Mouse (Mus musculus) kidney, embryonic 14.5 days (tissue): ENCODE measurements around the gene Birc2. TPM values are rescaled to one million over a fixed set of nuclear protein-coding genes. Genes with fewer than 3 reads are reported as not detected.

ENCODE experiments used
- ATAC-seq: fragments of 200-750 bp; cut with Nextera tagmentation; 2 replicates; pipeline ENCODE4 v1.8.0; 2017; ENCODE audit warnings: moderate number of reproducible peaks, mild to moderate bottlenecking, moderate TSS enrichment, moderate library complexity; ENCODE audit not compliant: low FRiP score, low TSS enrichment
- H3K27ac ChIP-seq: fragments of 300-500 bp; sonication (generic); 2 replicates; pipeline ENCODE4 v1.5.1; 2014; ENCODE audit warnings: low read depth, mild to moderate bottlenecking, low read length, moderate library complexity, mixed read lengths
- H3K27me3 ChIP-seq: fragments of 300-500 bp; sonication (generic); 2 replicates; pipeline ENCODE4 v1.6.1; 2014; ENCODE audit warnings: mild to moderate bottlenecking, low read length; ENCODE audit not compliant: control insufficient read depth, insufficient read depth
- H3K36me3 ChIP-seq: fragments of 300-500 bp; sonication (generic); 2 replicates; pipeline ENCODE4 v1.6.1; 2014; ENCODE audit warnings: low read length, mixed read lengths; ENCODE audit not compliant: control insufficient read depth, insufficient read depth
- H3K4me1 ChIP-seq: fragments of 300-500 bp; sonication (generic); 2 replicates; pipeline ENCODE4 v1.6.1; 2014; ENCODE audit warnings: low read length, mixed read lengths; ENCODE audit not compliant: control insufficient read depth, insufficient read depth
- H3K4me2 ChIP-seq: fragments of 300-500 bp; sonication (generic); replicated peaks from 2 replicates; pipeline ENCODE4 v1.6.1; 2014; ENCODE audit warnings: low read depth, mild to moderate bottlenecking, low read length
- H3K4me3 ChIP-seq: fragments of 300-500 bp; sonication (generic); 2 replicates; pipeline ENCODE4 v1.5.1; 2014; ENCODE audit warnings: mild to moderate bottlenecking, low read length
- H3K9ac ChIP-seq: fragments of 300-500 bp; sonication (generic); 2 replicates; pipeline ENCODE4 v1.6.1; 2014; ENCODE audit warnings: low read depth, mild to moderate bottlenecking, low read length, moderate library complexity
- H3K9me3 ChIP-seq: fragments of 300-500 bp; sonication (generic); 2 replicates; pipeline ENCODE4 v1.6.1; 2016; ENCODE audit warnings: low read length; ENCODE audit not compliant: control insufficient read depth
- WGBS: fragments of 180-500 bp; shearing (Covaris S2); extraction: QIAGEN DNeasy Blood & Tissue Kit; methylation state at CpG from one replicate; pipeline ENCODE4 v1.1.7; 2014; 5-methylcytosine and 5-hydroxymethylcytosine counted together
- polyA plus RNA-seq: library from polyadenylated mRNA; unstranded; fragments of >200 nt; fragmentation: Nextera tagmentation; extraction: Ambion mirVana; gene quantifications from 2 replicates; pipeline ENCODE4 v1.2.1, GENCODE M21; 2014

The Birc2 gene
- polyA plus RNA-seq, 1 experiment from 2014 or later: 41.7 TPM

DNA sequence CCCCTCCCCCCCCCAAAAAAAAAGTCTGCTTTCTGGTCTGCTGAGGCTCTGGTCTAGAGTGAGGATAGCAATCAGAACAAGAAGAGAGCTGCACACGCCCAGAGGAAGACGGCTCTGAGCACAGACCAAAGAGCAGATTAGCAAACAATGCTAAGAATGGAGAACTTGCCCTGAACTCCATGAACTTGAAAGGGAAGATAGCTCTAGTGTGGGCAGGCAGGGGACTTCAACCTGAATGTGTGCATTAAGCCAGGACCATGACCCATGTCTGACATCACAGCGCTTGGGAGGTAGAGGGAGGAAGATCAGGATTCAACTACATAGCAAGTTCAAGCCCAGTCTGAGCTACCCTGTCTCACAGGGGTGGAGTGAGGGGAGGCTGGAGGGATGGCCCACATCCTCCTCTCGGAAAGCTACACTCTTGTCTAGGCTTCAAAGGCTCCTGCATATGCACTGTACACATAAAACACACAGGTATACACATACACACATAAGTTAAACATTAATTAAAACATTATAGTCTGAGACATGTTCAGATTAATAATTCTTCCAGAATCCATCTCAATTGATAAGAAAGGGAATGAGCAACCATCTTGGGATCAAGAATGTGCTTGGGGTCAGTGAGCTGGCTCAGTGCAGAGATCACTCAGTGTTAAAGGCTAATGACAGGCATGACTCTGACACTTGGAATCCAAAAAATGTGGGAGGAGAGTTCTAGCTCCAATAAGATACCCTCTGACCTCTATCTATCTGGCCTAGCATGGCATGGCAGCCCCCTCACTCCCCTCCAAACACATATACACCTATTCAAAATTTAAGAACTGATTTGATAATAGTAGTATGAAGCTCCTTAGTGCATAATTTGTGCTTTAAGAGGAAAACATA is 15.7 kb upstream of the Birc2 start:
- no peaks in the 10 kb centered on the region for H3K27me3 ChIP-seq
- no peaks in the 10 kb centered on the region for H3K9me3 ChIP-seq
- H3K36me3 ChIP-seq: no peaks in the 10 kb centered on the region
- no peak for ATAC-seq
- H3K27ac ChIP-seq: no peak overlapping the region
- no peak overlapping the region for H3K4me2 ChIP-seq
- WGBS: 82% methylated on average over 4 of the region's 4 CpGs
- no peaks in the 10 kb centered on the region for H3K4me1 ChIP-seq
- H3K4me3 ChIP-seq: no peak overlapping the region
- no peak overlapping the region for H3K9ac ChIP-seq

DNA sequence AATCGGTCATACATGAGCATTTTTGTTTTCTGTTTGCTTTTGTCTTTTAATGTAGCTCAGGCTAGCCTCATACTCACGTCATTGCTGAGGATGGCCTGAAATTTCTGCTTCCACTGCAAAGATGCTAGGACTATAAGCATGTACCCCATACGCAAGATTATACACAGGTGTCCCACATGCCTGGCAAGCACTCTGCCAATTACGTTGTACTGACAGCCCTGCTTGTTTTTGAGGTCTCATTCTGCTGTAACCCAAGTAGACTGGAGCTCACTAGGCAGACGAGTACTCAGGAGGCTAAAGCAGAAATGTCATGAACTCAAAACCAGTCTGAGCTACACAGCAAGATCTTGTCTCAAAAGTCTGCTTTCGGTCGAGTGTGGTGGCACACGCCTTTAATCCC is 15.0 kb upstream of the Birc2 start:
- Histone ChIP-seq H3K9ac (no peak overlapping the region), H3K27ac (no peak overlapping the region), H3K4me3 (no peak overlapping the region), H3K4me1 (no peaks in the 10 kb centered on the region), H3K36me3 (no peaks in the 10 kb centered on the region), H3K9me3 (no peaks in the 10 kb centered on the region), H3K4me2 (no peak overlapping the region), H3K27me3 (no peaks in the 10 kb centered on the region)
- no peak for ATAC-seq
- 81% methylated on average over 8 of the region's 8 CpGs for WGBS

DNA sequence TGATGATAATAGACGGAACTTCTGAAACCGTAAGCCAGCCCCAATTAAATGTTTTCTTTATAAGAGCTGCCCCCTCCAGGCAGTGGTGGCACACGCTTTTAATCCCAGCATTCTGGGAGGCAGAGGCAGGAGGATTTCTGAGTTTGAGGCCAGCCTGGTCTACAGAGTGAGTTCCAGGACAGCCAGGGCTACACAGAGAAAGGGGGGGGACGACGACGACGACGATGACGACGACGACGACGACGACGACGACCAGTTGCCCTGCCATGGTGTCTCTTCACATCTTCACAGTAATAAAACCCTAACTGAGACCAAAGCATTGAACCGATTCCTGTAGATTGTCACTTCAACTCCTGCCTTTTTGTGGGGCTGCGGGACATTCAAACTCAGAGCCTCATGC is 11.3 kb upstream of the Birc2 start:
- ATAC-seq: no peak
- no peaks in the 10 kb centered on the region for H3K36me3 ChIP-seq
- H3K27ac ChIP-seq: no peak overlapping the region
- no peaks in the 10 kb centered on the region for H3K27me3 ChIP-seq
- no peak overlapping the region for H3K4me3 ChIP-seq
- no peak overlapping the region for H3K9ac ChIP-seq
- no peak overlapping the region for H3K4me2 ChIP-seq
- no peaks in the 10 kb centered on the region for H3K4me1 ChIP-seq
- H3K9me3 ChIP-seq: no peaks in the 10 kb centered on the region
- 93% methylated on average over 18 of the region's 18 CpGs for WGBS

DNA sequence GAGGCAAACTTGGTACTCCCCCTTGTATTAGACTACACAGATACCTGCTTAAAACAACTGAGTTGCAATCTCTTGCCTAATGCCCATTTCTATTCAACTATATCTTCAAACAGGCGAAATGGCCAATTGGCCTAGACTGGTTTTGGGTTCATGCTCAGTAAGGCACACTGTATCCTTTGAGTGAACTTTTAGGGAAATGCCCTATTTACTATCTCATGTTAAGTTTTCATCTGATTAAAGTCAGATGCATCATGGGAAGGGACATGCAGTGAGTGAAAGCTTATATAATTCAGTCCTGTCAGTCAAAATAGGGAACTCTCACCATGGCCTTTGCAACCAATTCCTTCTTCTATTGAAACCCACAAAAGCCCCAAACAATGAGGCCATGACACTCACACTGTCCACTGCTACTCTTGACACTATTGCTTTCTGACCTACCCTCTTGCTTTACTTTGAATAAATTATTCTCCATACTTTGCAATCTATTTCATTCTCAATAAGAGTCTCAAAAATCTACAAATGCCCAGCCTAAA is 9.9 kb upstream of the Birc2 start:
- Histone ChIP-seq H3K4me3 (no peak overlapping the region), H3K9me3 (no peaks in the 10 kb centered on the region), H3K27ac (no peak overlapping the region), H3K4me1 (no peaks in the 10 kb centered on the region), H3K27me3 (no peaks in the 10 kb centered on the region), H3K4me2 (no peak overlapping the region), H3K9ac (no peak overlapping the region), H3K36me3 (no peaks in the 10 kb centered on the region)
- WGBS: 85% methylated on average over 1 of the region's 1 CpGs
- ATAC-seq: no peak

DNA sequence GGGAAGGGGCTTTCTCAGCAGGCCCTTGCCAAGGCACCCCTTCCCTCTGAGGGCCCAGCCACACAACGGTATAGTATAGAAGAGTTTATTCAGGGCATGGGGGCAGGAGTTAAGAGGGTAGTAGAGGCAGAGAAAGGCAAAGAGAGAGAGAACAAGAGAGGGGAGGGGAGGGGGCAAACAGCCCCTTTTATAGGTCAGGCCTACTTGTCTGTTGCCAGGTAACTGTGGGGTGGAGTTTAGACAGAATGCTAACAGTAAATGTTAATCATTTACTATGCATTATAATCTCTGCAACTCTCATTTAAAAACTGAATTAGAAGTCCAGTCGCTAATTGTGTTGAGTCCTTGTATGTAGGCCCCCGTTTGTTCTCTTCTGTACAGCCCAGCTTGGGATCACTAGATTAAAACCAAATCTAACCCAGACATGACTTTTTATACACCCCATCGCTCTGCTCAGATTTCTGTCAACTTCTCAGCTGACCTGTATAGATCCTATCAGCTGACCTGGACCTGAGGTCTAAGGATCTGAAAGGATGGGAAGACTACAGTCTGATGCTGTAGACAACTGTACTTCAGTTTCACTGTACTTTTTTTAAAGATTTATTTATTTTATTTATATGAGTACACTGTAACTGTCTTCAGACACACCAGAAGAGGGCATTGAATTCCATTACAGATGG is 8.5 kb upstream of the Birc2 start:
- 71% methylated on average over 4 of the region's 4 CpGs for WGBS
- H3K27ac ChIP-seq: no peak overlapping the region

DNA sequence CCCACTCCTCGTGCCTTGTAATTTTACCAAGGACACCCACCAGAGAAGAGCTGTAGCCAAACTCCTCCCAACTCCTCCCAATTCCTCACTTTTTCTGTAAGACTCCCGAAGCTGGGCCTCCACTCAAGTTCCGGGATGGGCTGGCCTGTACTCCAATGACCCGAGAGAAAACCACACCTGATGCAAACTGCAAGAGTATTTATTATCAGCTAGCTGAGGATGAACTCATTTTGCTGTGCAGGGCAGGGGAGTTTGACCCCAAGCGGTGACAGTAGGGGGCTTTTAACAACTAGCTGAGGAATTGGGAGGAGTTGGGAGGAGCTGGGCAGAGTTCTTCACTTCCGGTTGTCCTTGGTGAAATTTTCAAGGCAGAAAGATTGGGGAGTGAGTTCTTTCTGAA is 4.4 kb upstream of the Birc2 start:
- no peaks in the 10 kb centered on the region for H3K36me3 ChIP-seq
- H3K4me3 ChIP-seq: no peak overlapping the region
- ATAC-seq: no peak
- no peak overlapping the region for H3K9ac ChIP-seq
- no peaks in the 10 kb centered on the region for H3K9me3 ChIP-seq
- H3K4me2 ChIP-seq: no peak overlapping the region
- no peak overlapping the region for H3K27ac ChIP-seq
- 58% methylated on average over 6 of the region's 6 CpGs for WGBS
- no peaks in the 10 kb centered on the region for H3K4me1 ChIP-seq
- no peaks in the 10 kb centered on the region for H3K27me3 ChIP-seq

More for the DNA sequence above, 8.5 kb upstream of the Birc2 start:
- ATAC-seq: peak; percentile 50; the same call in 1 of the 2 replicates
- H3K4me3 ChIP-seq: no peak overlapping the region
- no peak overlapping the region for H3K4me2 ChIP-seq
- no peak overlapping the region for H3K9ac ChIP-seq
- H3K9me3 ChIP-seq: no peaks in the 10 kb centered on the region
- H3K4me1 ChIP-seq: no peaks in the 10 kb centered on the region
- H3K36me3 ChIP-seq: no peaks in the 10 kb centered on the region
- H3K27me3 ChIP-seq: no peaks in the 10 kb centered on the region

DNA sequence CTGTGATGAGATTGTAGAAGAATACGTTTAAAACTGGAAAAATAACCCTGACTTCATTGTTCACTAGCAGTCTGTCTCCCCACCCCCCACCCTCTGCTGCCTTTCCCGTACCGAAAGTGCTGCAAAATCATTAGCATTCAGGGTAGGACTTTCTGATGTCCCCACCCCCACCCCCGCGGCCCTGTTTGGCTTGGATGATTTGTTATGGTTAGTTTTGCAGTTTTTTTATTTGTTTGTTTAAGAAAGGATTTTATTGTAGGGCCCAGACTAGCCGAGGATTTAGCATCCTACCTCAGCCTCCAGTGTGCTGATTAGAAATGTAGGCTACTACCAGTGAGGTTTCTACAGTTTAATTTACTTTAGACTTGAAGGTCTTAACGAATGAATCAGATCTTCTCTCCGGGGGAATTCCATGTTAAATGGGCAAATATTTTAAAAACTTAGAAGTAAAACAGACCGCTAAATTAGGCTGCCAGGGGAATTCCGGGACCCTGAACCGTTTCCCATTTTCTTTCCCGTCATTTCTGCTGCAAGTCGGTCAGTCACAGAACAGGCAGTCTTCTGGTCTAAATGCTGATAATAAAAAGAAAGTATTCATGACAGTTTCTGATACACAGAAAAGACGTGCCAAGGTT is 1.1 kb upstream of the Birc2 start:
- Histone ChIP-seq H3K9me3 (no peaks in the 10 kb centered on the region), H3K4me3 (peak overlapping the region; percentile 50), H3K4me1 (peaks cover 7% of the 10 kb centered on the region; the same call in 1 of the 2 replicates), H3K4me2 (peak overlapping the region; percentile 74), H3K27ac (peak overlapping the region; percentile 98), H3K9ac (peak overlapping the region; percentile 85), H3K36me3 (peaks cover 11% of the 10 kb centered on the region), H3K27me3 (no peaks in the 10 kb centered on the region)
- WGBS: 16% methylated on average over 14 of the region's 14 CpGs
- ATAC-seq: peak; percentile 13; the same call in 1 of the 2 replicates

DNA sequence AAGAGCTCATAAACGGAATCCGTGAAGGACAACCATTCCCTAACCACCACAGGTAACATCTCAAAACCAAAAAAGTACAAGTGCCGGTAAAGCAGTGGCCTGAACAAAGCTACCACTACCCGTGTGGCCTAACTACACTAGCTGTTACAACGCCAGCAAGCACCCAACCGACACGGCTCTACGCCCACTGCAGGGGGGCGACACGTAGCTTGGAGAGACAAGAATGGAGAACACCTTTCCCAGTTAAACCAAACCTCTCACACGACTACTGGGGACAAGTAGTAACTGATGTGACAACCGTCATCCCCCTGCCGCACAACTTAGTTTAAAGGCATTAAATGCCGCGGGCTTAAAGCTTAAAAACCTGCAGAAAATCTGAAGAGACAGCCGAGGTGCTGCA is 533 bp downstream of the Birc2 start:
- under 1% methylated on average over 16 of the region's 16 CpGs for WGBS
- no peaks in the 10 kb centered on the region for H3K9me3 ChIP-seq

More for the DNA sequence above, 533 bp downstream of the Birc2 start:
- peaks cover 7% of the 10 kb centered on the region; the same call in 1 of the 2 replicates for H3K4me1 ChIP-seq
- peak overlapping the region; percentile 85 for H3K9ac ChIP-seq
- H3K4me3 ChIP-seq: peak overlapping the region; percentile 50
- peak overlapping the region; percentile 74 for H3K4me2 ChIP-seq
- H3K36me3 ChIP-seq: peaks cover 11% of the 10 kb centered on the region
- H3K27me3 ChIP-seq: no peaks in the 10 kb centered on the region
- peak; percentile 53; the same call in 1 of the 2 replicates for ATAC-seq
- H3K27ac ChIP-seq: peak overlapping the region; percentile 98
